Mouse (Mus musculus): ENCODE measurements at regions not wholly inside any gene's neighbourhood (a gene's known extent, or its start where the extent isn't known, plus 50 kb on each side); places are given as distances from the start of the nearest gene placed in this dataset.
"Not testable (repeated sequence)": the region's sequence is repeated elsewhere in the genome, so short reads cannot be mapped to it uniquely, and the experiment has no call there.

DNA sequence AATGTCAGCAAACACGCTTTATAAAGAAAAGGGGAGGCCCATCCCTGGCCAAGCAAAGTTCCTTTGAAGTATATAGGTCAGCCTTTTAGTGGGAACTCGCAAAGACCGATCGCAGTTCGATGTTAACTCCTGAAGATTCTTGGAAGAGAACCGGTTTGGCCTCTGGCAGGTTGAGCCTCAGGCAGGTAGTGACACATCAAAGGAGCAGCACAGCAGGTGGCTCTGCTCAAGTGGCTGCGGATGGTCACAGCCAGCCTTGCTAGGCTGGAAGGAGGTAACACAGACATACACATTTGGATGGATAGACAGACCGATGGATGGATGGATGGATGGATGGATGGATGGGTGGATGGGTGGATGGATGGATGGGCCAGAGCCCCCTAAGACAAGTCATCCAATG is 395.9 kb upstream of the Tacstd2 start:
- not testable (repeated sequence) for TF ChIP-seq CTCF (IDR thresholded peaks at IDR 0.05; ENCODE audit: low read depth); EP300 (optimal IDR thresholded peaks at IDR 0.05)

Data from stomach, postnatal 0 days (tissue).